ENCODE assay signal across 21 mouse cellular contexts in genomic region chrX:18663101-18663500, GRCm38 (mm10).
"Had no signal": no experiment of that assay in that cellular context is flagged by ENCODE, and none has a peak within 500 bp of the region (broad histone marks: within the 10 kb centered on the region; RNA-seq: fewer than 3 reads in every experiment).

No protein-coding gene starts in this region.

- H3K9ac ChIP-seq: liver, postnatal 0 days; lung, embryonic 15.5 days; neural tube, embryonic 13.5 days; neural tube, embryonic 15.5 days had no signal

- DNase-seq: liver, postnatal 0 days; lung, adult 2 months; lung, postnatal 14 days; lung, postnatal 36 days; midbrain, embryonic 14.5 days; right cerebral cortex, adult 18-20 months; right cerebral cortex, postnatal 25 days; right cerebral cortex, postnatal 4 days; spleen, adult 18-20 months; thymus, adult 18-20 months; thymus, postnatal 14 days; thymus, postnatal 36 days had no signal

- H3K9me3 ChIP-seq: lung, embryonic 15.5 days; megakaryocyte, embryonic 14.5 days; neural tube, embryonic 13.5 days; neural tube, embryonic 15.5 days had no signal

- H3K4me3 ChIP-seq: lung, embryonic 15.5 days; megakaryocyte, embryonic 14.5 days; myocyte; neural tube, embryonic 13.5 days; neural tube, embryonic 15.5 days had no signal

- H3K27ac ChIP-seq: lung, embryonic 15.5 days; macrophage; neural tube, embryonic 13.5 days; neural tube, embryonic 15.5 days had no signal

- ATAC-seq: liver, postnatal 0 days; lung, postnatal 0 days; midbrain, embryonic 16.5 days had no signal

- H3K36me3 ChIP-seq: lung, embryonic 15.5 days; neural tube, embryonic 13.5 days; neural tube, embryonic 15.5 days had no signal

- H3K4me1 ChIP-seq: lung, embryonic 15.5 days; megakaryocyte, embryonic 14.5 days; neural tube, embryonic 13.5 days; neural tube, embryonic 15.5 days had no signal

- H3K4me2 ChIP-seq: lung, embryonic 15.5 days; midbrain, embryonic 11.5 days; neural tube, embryonic 13.5 days; neural tube, embryonic 15.5 days had no signal

- H3K27me3 ChIP-seq: lung, embryonic 15.5 days; megakaryocyte, embryonic 14.5 days; neural tube, embryonic 13.5 days; neural tube, embryonic 15.5 days had no signal
